In genomic region chr9:92374705-92375199, GRCm38 (mm10) we compare ENCODE assay signal across 8 mouse cellular contexts.
DNase-seq lines count a peak whose midpoint lies in the region; TF ChIP-seq lines count a peak whose summit lies in the region.

No protein-coding gene starts in this region.

- H3K4me2 ChIP-seq in myocyte (ENCODE audit: low read depth), result peak overlapping the region; percentile 65

- no peaks in the 10 kb centered on the region for H3K36me3 ChIP-seq in myocyte (ENCODE audit: control insufficient read depth, insufficient read depth)

- TF ChIP-seq CTCF in left cerebral cortex, adult 2 months (IDR thresholded peaks at IDR 0.05), result no peak

- H3ac ChIP-seq in myocyte (ENCODE audit: control insufficient read depth, insufficient read length), result no peak overlapping the region

- no peak overlapping the region for H3K4me3 ChIP-seq in myocyte
- H3K4me3 ChIP-seq in left cerebral cortex, adult 2 months, result no peak overlapping the region

- intact Hi-C loops in left cerebral cortex, adult 2 months (cut with DNase I), result loop anchor here (5.0 to 10.0 kb wide), 2 partner anchors 157 to 230 kb away; no protein-coding TSS in a partner anchor

- DNase-seq in lung, adult 18-20 months, result peak; percentile 13 to 14
- DNase-seq in lung, postnatal 4 days, result no peak
- DNase-seq in heart, adult 8-10 months (ENCODE audit: low spot score), result peak; percentile 42
- peak; percentile 44 for DNase-seq in kidney, postnatal 10 days
- DNase-seq in spleen, postnatal 10 days (ENCODE audit: low spot score in 2 of 2), result no peak
- no peak for DNase-seq in urinary bladder, postnatal 4 days (ENCODE audit: low spot score in 2 of 2)
- no peak for DNase-seq in left cerebral cortex, adult 2 months (ENCODE audit: extremely low spot score in 1 of 2, low spot score in 2 of 2)

- no peaks in the 10 kb centered on the region for H3K27me3 ChIP-seq in myocyte (ENCODE audit: control insufficient read depth, insufficient read depth, insufficient read length)

- H3K27ac ChIP-seq in left cerebral cortex, adult 2 months, result no peak overlapping the region

- no peaks in the 10 kb centered on the region for H3K79me2 ChIP-seq in myocyte (ENCODE audit: control insufficient read depth, insufficient read depth)

- no peak for TF ChIP-seq POLR2A in myocyte (IDR thresholded peaks at IDR 0.05; ENCODE audit: insufficient read length, low read depth)

TF ChIP-seq in myocyte, 11 proteins besides CTCF, POLR2A, EP300 and RAD21:
- no peak for TF ChIP-seq E2F4 (IDR thresholded peaks at IDR 0.05; ENCODE audit: insufficient read depth)
- no peak for TF ChIP-seq MAX (IDR thresholded peaks at IDR 0.05; ENCODE audit: low read depth)
- TF ChIP-seq MYOD1 (IDR thresholded peaks at IDR 0.05; ENCODE audit: control insufficient read depth in 1 of 3, insufficient read length in 2 of 3, low read depth in 2 of 3), result peak; percentile 29 to 92 (median 87)
- TF ChIP-seq CEBPB (IDR thresholded peaks at IDR 0.05; ENCODE audit: insufficient read depth, poor library complexity, severe bottlenecking), result peak; percentile 82
- peak; percentile 45 to 82 (median 66) for TF ChIP-seq MYOG (IDR thresholded peaks at IDR 0.05; ENCODE audit: control insufficient read depth in 1 of 3, insufficient read depth in 1 of 3, insufficient read length in 2 of 3, low read depth in 2 of 3)
- peak; percentile 33 for TF ChIP-seq TCF3 (IDR thresholded peaks at IDR 0.05; ENCODE audit: insufficient read length, low read depth)
- no peak for TF ChIP-seq POLR2AphosphoS2 (IDR thresholded peaks at IDR 0.05; ENCODE audit: insufficient read length, low read depth)

Comparison
In these comparisons a context has a peak if more than half of its experiments do, and no peak if none do; other contexts are left out.
1. DNase-seq: peak in lung, adult 18-20 months (2 of 2), heart, adult 8-10 months (single experiment) and kidney, postnatal 10 days (single experiment); none in lung, postnatal 4 days (0 of 2), spleen, postnatal 10 days (0 of 2), urinary bladder, postnatal 4 days (0 of 2) and left cerebral cortex, adult 2 months (0 of 2).